Mouse (Mus musculus): ENCODE measurements around the gene Ntrk2.

Ntrk2 gene

DNA sequence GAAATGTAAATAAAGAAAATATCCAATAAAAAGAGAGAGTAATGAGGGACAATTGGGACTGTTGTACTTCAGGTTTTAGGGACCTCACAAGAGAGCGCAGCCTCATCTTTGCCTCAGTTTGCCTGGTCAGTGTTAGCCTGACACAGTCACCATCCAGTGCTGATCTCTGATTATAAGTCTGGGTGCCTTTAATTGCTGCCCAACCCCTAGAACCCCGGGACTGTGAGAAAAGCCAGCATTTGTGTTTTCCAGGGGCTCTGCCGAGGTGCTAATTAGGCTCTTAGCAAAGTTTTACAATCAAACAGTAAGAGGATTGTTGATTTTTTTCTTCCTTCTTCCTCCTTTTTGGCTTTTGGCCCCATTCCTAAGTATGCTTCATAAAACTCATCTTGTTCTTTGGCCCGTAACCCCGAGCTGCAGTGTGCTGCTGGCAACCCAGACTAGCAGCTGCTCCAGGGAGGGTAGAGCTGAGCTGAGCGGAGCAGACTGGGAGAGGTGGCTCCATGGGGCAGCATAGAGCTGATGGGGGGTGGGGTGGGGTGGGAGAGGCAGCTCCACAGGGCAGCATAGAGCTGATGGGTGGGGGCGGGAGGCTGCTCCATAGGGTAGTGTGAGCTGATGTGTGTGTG lies 34.5 kb downstream of the Ntrk2 start:
- DNase-seq (ENCODE audit: low read depth, low spot score) = no peak

DNA sequence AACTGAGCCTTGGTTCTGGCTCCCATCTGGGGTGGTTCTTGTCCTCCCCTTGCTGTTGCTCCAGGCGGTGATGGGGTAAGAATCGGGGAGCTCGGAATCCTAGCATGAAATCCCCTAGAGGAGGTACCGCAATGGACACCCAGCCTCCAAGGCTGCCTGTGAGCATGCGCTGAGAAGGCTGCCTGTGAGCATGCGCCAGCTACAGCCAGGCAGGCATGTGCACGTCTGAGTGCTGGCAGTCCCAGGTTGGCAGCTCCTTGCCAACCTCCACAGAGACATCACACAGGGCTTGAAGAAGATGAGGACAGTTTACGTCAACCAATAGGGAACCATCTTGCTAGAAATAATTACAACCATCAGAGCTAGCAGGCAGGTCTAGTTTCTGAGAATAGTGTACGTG lies 37.5 kb downstream of the Ntrk2 start:
- DNase-seq (ENCODE audit: low read depth, low spot score) = no peak

DNA sequence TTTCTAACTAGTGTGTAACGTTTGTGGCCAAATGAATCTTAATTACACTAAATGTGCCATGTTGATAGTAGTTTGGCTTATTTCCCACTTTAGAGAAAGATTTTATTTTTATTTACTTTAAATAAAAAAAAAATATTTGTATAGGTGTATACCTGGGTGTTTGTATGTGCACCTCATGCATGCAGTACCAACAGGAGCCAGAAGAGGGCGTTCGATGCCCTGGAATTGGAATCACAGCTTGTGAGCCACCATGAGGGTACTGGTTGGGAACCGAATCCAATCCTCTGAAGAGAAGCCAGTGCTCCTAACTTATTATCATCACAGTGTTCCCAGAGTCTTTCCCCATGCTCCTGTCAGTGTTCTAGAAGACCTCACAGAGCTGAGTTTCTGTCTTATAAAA lies 42.2 kb downstream of the Ntrk2 start:
- DNase-seq (ENCODE audit: low read depth, low spot score) = no peak

DNA sequence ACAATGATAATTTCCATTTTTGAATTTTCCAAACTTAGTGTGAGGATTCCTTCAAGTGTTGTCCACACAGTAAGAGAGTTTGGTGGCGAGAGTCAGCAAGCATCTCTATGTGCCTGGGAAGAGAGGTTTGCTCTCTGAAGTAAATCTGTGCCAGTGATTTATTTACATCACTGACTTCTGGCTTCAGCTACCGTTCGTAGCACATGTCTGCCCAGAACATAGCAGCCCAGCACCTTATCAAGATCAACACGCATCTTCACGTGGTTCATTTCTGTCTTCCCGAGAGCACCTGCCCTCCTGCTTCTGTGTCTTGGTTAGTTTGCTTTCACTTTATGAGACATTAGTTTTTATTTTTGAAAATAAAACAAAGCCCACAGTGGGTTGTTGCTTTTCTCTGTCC lies 47.3 kb downstream of the Ntrk2 start:
- DNase-seq (ENCODE audit: low read depth, low spot score) = no peak

DNA sequence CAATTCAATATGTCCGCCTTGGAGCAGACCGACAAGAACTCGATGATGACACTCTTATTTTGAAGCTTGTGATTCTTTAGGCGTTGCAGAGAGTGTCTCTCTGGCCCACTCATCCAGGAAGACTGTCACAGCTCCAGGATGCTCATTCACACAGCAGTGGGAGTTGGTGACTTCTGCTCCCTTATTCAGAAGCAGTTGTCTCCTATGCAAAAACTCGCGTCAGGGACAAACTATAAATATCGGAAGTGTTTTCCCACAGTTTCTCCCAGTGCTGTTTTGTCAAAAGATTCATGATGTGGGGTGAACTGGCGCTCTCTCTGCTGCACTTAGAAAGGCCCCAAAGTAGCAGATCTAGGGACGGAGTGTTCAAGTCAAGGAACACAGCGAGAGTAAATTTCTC lies 59.9 kb downstream of the Ntrk2 start:
- DNase-seq (ENCODE audit: low read depth, low spot score) = no peak

DNA sequence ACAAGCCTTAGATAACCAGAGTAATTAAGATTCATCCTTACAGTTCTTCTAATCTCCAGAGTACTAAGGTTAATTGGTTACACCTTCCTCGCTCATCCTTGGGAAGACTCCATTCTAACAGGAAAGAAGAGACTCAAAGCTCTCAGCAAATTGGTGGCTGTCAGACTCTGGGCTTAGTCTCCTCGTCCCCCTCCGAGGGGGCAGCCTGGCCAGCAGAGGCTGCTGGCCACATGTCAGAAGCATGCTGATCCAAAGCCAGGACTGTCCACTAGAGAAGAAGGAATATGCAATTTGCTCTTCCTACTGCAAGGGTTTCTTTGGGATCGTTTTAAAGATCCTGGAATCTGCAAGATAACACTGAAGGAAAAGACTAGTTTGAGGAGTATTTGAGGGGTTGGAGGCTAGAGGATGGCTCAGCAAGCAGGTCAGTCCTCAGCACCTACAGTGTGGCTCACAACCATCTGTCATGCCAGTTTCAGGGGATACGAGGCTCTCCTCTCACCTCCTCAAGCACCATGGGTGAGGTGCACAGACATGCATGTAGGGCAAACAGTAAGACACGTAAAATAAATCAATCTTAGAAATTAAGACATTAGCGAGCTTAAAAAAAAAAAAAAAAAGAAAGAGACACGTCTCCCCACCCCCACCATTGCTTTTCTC lies 60.5 kb downstream of the Ntrk2 start:
- DNase-seq (ENCODE audit: low read depth, low spot score) = no peak

DNA sequence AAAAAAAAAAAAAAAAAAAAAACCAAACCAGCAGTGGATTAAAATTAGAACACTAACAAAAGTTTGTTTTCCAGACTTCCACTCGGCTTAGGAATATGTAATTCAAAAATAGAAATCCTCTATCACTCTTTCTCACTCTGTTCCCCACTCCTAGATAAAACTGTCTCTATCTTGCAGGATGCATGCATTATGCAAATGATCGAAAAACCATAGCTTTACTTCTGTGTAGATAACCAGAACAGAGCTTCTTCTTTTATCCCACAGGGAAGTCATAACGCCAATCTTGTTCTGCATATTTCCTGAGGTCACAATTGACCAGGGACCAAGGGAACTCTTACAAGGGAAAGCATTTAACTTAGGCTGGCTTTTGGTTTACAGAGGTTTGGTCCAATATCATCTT lies 76.1 kb downstream of the Ntrk2 start:
- no peak for DNase-seq (ENCODE audit: low read depth, low spot score)

DNA sequence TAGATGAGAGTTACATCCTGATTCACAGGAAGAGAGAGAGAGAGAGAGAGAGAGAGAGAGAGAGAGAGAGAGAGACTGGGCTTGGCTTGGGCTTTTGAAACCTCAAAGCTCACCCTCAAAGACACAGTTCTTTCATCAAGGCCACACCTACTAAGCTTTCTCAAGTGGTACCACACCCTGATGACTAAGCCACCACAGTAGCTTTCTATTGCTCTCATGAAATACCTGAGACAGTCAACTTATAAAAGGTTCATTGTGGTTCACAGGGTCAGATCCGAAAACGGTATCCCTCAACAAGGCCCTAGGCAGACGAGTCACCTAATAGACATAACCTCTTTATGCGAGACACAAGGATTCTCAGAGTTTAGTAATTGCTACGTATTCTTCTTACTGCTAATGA lies 76.5 kb downstream of the Ntrk2 start:
- DNase-seq (ENCODE audit: low read depth, low spot score) = no peak

DNA sequence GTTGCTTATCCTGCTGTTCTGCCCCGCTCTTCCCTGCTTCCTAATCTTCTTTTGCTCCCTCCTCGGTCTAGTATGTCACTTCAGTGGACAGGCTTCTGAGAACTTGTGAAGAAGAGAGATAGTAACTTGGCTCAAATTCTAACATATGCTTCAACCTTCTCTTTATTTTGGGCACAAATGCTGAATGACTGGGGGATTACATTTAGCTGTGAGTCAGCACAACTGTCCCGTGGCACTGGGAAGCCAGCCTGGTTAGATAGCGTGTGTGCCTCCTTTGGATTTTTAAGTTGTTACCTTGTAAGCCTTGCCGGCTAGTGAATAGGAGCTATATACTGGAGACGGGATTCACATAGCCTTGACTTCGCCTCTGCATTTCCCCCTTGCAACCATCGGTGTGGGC lies 79.7 kb downstream of the Ntrk2 start:
- DNase-seq (ENCODE audit: low read depth, low spot score) = no peak

DNA sequence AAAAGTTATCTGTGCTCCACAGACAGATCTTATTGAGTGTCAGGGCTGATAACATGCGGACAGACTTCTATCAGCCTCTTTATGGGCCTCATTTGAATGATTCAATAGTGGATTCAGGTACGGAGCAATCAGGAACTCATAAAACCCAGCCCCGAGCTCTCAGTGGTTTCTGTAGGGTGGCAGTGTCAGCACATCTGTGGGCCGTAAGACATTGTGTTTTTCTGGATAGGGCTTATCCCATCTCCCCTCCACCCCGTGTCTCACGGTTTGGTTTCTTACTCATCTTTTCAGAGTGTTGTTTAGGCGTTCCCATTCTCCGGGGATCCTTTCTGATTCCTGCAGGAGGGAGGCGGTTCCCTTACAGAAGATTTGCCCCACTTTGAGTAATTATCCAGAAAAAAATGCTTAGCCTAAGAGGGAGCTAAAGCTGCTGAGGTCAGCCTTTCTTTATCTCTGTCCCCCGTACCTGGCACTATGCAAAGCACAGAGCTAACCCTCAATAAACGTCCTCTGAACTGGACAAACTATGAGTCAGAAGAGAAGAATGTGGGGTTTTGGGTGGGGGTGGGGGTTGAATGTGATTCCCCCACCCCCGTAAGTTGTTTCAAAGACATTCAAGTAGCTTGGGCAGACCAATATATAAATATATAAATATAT lies 90.0 kb downstream of the Ntrk2 start:
- DNase-seq (ENCODE audit: low read depth, low spot score) = no peak

DNA sequence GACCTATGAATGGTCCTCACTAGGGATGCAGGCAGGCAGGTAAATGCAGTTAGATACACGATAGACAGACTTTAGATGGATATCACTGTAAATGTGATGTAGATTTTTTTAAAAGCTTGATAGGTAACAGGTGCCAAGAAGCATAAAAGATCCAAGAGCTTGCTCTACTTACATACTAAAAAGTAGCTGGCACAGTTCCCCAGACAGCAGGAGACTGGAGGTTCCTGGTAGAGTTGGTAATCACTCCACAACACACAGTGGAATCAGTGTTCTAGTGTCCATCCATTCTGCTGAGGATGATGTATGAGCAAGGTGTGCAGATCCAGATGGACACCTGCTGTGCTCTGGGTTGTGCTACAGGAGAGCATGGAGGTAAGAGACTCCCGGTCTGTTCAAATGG lies 93.0 kb downstream of the Ntrk2 start:
- no peak for DNase-seq (ENCODE audit: low read depth, low spot score)

DNA sequence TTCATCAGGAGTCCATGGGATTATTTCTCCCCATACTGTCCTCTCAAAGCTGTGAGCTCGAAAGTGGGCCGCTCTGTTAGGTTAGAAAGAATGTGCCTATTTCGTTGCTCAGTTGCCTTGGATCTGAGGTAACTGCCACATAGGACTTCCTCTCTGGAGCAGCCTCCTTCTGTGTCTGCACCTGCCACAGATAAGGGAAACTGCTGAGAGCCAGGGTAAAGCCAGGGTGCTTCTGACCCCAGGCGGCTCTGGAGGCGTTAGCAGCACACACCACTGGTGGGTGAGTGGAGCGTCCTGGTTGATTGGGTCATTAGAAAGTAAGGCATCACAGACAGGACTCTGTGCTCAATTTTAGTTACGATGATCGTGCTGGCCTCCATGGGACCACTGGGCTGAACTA lies 95.9 kb downstream of the Ntrk2 start:
- no peak for DNase-seq (ENCODE audit: low read depth, low spot score)

DNA sequence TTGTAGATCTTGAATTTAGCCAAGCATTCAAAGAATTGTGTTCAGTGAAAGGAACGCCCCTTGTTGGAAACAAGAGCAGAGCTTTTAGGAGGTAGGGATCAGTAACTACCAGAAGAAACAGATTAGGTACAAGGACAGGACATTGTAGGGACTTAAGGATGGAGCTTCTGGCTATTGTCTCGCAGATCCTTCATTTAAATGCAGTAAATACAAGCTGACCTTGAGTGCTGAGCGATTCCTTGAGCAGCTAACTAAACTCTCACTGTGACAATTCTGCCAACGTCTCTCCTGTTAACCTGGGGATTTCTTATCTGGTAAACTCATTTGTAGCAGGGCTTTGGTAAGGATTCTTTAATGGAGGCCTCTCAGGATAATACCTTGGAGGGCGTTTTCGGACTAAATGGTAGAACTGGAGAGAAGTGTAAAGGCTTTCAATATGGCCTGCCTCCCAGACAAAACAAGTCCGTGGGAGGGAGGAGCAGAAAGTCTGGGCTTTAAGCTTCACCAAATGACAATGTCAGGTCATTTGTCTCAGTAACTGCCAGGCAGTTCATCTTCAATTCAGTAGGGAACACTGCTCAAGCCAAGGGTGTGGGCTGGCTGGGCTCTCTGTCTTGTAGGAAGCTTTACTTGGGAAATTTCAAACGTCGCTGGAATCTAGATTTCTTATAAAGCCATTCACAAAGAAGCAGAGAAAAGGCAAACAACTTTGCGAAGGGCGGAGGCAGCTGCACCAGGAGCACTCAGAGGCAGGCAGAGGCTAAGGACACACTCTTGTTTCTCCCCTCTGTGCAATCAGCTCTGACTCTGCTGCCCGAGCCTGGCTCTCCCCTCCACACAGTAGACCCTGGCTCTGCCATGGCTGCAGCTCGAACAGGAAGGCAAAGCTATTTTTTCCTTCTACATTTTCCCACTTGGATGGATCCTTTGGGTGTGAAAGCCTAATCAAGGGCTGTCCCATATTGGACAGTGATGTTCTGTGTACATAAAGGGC lies 98.7 kb downstream of the Ntrk2 start:
- DNase-seq (ENCODE audit: low read depth, low spot score) = no peak

DNA sequence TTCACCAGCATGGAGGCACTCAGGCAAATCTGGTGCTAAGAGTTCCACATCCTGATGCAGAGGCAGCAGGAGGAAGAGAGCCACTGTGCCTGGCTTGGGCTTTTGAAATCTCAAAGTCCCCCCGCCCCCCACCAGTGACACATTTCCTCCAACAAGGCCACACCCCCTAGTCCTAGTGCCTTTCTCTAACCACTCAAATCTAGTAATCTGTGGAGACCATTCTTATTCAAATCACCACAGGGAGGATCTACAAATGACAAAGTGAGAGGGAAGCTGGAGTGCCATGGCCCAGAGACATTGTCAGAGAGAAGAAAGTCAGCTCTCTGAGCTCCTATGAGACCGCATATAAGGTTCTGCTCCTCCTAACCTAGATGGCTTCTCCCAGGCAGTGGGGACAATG lies 105.6 kb downstream of the Ntrk2 start:
- DNase-seq (ENCODE audit: low read depth, low spot score) = no peak

DNA sequence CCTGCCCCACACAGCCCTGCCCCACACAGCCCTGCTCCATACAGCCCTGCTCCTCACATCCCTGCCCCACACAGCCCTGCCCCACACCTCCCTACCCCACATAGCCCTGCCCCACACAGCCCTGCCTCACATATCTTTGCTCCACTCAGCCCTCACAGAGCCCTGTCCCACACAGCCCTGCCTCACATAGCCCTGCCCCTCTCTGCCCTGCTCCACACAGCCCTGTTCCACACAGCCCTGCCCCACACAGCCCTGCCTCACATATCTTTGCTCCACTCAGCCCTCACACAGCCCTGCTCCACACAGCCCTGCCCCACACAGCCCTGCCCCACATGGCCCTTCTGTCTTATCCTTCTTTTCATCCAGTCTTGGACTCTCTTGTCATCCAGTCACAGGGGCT lies 106.2 kb downstream of the Ntrk2 start:
- DNase-seq (ENCODE audit: low read depth, low spot score) = no peak

DNA sequence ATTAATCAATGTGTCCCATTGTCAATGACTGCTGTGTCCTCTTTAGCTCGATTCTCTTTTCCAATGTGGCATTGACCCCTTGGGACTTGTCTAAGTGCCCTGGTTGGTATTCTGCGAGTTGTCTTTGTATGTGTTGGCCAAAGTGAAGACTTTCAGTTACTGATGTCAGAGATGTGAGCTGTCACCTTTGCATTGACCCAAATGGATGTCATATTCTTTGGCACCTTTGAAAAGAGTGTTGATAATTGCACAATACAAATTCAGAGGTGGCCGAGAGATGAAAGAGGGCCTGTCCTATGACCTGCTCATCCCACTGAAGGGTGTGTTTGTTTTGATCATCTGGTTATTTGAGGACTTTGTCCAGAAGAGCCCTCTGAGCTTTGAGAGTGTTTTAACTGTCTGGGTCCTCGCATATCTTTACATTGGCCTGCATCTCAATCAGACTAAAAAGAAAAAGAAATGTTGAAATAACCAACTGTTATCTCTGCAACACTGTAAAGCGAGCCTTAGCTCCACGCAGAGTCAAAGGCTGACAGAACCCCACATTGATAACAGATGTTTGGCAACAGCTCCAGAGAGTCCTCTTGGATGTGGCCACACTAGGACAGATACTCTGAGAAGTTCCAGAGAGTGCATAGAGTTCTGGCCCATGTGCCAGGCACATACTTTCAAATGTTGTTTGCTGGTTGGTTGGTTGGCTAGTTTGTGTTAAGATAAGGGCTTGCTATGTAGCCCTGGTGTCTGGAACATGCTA lies 107.9 kb downstream of the Ntrk2 start:
- no peak for DNase-seq (ENCODE audit: low read depth, low spot score)

DNA sequence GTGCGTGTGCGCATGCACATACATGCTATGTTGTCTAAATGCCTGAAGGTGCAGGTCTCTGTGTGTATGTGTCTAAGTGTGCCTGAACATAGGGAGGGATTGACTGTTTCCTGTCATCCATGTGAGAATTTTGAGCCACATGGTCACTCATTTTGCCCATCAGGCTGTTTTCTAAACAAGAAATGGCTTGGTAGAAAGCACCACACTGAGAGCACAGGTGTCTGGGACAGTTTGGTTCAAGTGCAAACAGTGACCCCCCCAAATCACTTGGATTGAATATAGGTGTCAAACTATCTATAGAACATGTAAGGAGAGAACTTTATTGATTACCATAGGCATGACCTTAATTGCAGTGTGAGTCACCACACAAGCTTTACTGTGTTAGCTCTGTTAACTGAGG lies 110.0 kb downstream of the Ntrk2 start:
- no peak for DNase-seq (ENCODE audit: low read depth, low spot score)

DNA sequence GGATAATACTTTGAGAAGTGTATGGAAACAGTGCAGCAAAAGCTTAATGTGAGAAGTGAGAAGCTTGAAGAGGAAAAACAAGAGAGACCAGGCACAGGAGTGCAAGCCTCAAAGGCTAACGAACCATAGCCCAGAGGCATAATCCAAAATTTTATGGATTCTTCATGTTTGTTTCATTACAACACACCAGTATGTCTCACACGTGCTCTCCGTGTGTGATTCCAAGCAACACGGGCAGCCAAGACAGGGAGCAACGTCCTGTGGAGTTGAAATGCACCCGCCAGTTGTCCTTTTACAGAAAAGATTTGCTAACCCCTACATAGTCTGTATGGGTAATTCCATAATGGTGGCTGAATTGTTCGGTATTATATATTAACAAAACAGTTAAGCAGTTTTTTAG lies 113.9 kb downstream of the Ntrk2 start:
- no peak for DNase-seq (ENCODE audit: low read depth, low spot score)

DNA sequence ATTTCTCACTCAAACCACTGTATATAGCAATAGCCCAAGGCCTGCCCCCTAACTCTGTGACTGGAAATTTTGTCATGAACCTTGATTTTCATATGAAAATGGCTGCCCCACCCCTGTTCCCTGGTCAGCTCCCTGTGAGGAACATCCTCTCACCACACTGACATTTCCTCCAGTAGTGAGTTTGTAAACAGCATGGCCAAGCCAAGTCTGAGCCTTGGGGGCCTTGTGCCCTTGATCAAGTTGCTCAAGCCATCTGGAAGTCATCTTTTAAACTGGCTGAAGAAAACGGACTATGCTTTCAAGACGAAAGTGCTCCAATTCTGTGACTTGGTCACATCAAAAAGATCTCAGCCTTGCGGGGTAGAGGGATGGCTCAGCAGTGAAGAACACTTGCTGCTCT lies 114.9 kb downstream of the Ntrk2 start:
- DNase-seq (ENCODE audit: low read depth, low spot score) = no peak

DNA sequence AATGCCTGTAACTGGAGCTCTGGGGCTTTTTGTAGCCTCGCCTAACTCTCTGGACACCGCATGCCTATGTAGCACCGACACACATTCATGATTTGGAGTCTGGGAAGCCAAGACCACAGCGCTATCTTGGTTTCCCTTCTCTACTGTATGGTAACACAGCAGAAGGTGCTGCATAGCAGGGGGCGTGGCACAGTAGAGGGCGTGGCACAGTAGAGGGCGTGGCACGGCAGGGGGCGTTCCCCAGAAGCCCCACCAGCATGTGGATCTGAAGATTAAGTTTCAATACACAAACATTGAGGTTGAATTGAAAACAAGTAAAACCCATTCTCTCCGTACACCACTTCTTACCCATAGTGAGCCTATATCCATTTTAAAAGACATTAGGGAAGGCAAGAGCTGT lies 115.3 kb downstream of the Ntrk2 start:
- no peak for DNase-seq (ENCODE audit: low read depth, low spot score)

DNA sequence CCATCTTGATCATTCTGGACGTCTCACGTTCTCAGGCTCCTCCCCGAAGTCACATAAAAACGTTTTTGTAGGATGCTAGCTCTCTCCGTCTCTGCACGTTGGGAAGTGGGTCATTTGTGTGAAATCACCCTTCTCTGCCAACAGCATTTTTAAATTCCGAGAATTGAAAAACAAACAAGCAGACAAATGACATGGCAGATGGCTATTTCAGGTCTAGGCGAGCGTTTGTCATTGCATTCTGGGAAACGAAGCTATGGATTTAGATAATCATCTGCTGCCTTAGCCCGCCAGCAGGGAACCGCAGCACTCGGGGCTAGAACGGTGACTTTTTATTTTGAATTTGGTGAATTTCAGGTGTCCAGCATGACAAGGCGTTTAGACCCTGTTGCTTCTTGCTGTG lies 115.8 kb downstream of the Ntrk2 start:
- no peak for DNase-seq (ENCODE audit: low read depth, low spot score)
